Mouse (Mus musculus): Measurements from ENCODE around the gene BC052040. TPM values are rescaled to one million over a fixed set of nuclear protein-coding genes. Genes with fewer than 3 reads are reported as not detected.

BC052040 gene
- polyA plus RNA-seq, 1 experiment from 2014 or later, result 15.7 TPM

DNA sequence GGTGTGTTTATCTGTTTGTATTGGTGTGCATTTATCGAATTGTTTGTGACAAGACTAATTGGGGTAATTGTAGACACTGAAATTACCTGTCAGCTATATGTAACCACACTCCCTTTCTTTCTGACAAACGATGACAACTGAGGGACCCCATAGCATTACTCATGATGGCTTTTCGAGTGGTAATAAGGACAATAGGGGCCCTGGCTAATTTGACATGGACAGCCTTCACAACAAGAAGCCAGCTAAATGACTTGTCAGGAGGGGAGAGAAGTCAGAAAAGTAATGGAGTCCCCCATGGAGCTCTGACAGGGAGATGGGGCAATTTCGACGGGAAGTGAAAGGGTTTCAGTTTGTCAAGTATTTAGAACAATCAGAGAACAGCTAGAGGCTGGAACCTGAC, 145.3 kb downstream of the BC052040 start:
- Histone ChIP-seq H3K4me2 (ENCODE audit: low read length) (no peak overlapping the region), H3K27me3 (ENCODE audit: control insufficient read depth, insufficient read depth, low read length) (no peaks in the 10 kb centered on the region), H3K4me1 (ENCODE audit: control insufficient read depth, insufficient read depth, low read length) (peaks cover 15% of the 10 kb centered on the region; the same call in 1 of the 2 replicates), H3K36me3 (ENCODE audit: control insufficient read depth, insufficient read depth, low read length) (no peaks in the 10 kb centered on the region), H3K4me3 (replicated peaks; ENCODE audit: low read depth, low read length) (no peak overlapping the region), H3K9me3 (ENCODE audit: control insufficient read depth, low read length) (no peaks in the 10 kb centered on the region), H3K27ac (replicated peaks; ENCODE audit: low read depth, low read length) (no peak overlapping the region), H3K9ac (replicated peaks; ENCODE audit: low read length) (no peak overlapping the region)
- ATAC-seq (ENCODE audit: low FRiP score, low TSS enrichment), result no peak
- WGBS, result 56% methylated on average over 5 of the region's 5 CpGs
- no peak for DNase-seq

DNA sequence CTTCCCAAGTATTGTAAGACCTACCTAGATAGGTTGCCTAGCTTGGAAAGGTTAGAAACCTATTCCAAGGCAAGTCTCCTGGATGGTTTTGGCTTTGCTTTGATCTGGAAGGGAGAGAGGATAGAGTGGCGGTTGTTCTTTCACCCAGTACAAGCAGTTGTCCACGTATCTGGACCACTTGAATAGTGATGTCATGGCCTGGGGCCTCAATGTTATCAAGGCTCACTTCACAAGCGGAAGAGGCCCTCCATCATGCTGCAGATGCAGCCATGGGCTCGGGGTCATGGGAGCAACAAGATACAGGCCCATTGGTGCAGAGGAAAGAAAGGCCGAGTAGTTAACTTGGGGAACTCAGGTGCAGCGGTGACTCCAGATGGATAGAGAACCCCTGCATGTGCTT, 147.1 kb downstream of the BC052040 start:
- ATAC-seq (ENCODE audit: low FRiP score, low TSS enrichment) (no peak), DNase-seq (no peak)
- no peak overlapping the region for H3K9ac ChIP-seq (replicated peaks; ENCODE audit: low read length)
- H3K27me3 ChIP-seq (ENCODE audit: control insufficient read depth, insufficient read depth, low read length), result no peaks in the 10 kb centered on the region
- no peaks in the 10 kb centered on the region for H3K9me3 ChIP-seq (ENCODE audit: control insufficient read depth, low read length)
- H3K36me3 ChIP-seq (ENCODE audit: control insufficient read depth, insufficient read depth, low read length), result no peaks in the 10 kb centered on the region
- no peak overlapping the region for H3K4me2 ChIP-seq (ENCODE audit: low read length)
- H3K4me1 ChIP-seq (ENCODE audit: control insufficient read depth, insufficient read depth, low read length), result 0 out of 2 replicates have a peak, but pooled peaks cover 10% of the 10 kb centered on the region
- 94% methylated on average over 6 of the region's 6 CpGs for WGBS
- H3K4me3 ChIP-seq (replicated peaks; ENCODE audit: low read depth, low read length), result no peak overlapping the region
- H3K27ac ChIP-seq (replicated peaks; ENCODE audit: low read depth, low read length), result no peak overlapping the region

DNA sequence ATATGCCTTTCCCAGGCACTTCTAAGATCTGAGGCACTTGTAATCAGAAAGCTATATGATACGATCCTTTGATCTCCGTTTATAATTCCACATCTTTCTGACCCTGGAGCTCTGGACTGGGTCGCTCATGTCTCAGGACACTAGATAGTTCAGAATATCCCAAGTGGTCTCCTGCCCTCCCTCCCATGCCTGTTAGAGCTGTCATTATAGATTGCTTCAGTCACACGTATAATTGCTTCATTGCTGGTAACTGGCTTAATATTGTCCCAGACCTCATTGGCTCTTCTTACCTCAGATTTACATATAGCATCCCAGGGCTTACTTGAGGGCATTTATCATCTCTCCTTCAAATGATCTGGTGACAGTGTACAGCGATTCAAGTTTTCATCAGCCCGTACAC, 149.0 kb downstream of the BC052040 start:
- no peaks in the 10 kb centered on the region for H3K27me3 ChIP-seq (ENCODE audit: control insufficient read depth, insufficient read depth, low read length)
- no peaks in the 10 kb centered on the region for H3K36me3 ChIP-seq (ENCODE audit: control insufficient read depth, insufficient read depth, low read length)
- 63% methylated on average over 6 of the region's 6 CpGs for WGBS
- DNase-seq, result peak; percentile 32
- no peak for ATAC-seq (ENCODE audit: low FRiP score, low TSS enrichment)
- H3K9ac ChIP-seq (replicated peaks; ENCODE audit: low read length), result no peak overlapping the region
- no peaks in the 10 kb centered on the region for H3K9me3 ChIP-seq (ENCODE audit: control insufficient read depth, low read length)
- no peak overlapping the region for H3K4me3 ChIP-seq (replicated peaks; ENCODE audit: low read depth, low read length)
- no peak overlapping the region for H3K4me2 ChIP-seq (ENCODE audit: low read length)
- 0 out of 2 replicates have a peak, but pooled peaks cover 5% of the 10 kb centered on the region for H3K4me1 ChIP-seq (ENCODE audit: control insufficient read depth, insufficient read depth, low read length)
- H3K27ac ChIP-seq (replicated peaks; ENCODE audit: low read depth, low read length), result no peak overlapping the region

DNA sequence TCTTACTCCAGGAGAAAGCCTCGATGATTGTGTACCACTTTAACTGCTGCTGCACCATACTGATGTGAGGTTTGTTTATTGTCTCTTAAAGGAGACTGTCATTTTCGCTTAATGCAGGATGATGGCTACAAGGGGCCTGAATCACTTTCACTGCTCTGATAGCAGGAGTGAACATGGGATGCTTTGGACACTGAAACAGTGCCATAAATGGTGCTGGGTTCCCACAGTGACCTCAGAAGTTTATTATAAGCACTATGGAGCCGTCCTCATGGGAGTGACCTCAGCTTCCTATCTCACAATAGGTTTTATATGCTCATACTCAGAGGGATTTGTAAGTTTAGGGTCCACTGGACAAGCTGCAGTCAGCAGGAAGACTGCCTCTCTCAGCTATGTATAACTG, 149.7 kb downstream of the BC052040 start:
- H3K4me2 ChIP-seq (ENCODE audit: low read length), result no peak overlapping the region
- H3K27me3 ChIP-seq (ENCODE audit: control insufficient read depth, insufficient read depth, low read length), result no peaks in the 10 kb centered on the region
- H3K9me3 ChIP-seq (ENCODE audit: control insufficient read depth, low read length), result no peaks in the 10 kb centered on the region
- ATAC-seq (ENCODE audit: low FRiP score, low TSS enrichment) (no peak), DNase-seq (no peak)
- H3K27ac ChIP-seq (replicated peaks; ENCODE audit: low read depth, low read length), result no peak overlapping the region
- no peak overlapping the region for H3K9ac ChIP-seq (replicated peaks; ENCODE audit: low read length)
- H3K4me3 ChIP-seq (replicated peaks; ENCODE audit: low read depth, low read length), result no peak overlapping the region
- H3K4me1 ChIP-seq (ENCODE audit: control insufficient read depth, insufficient read depth, low read length), result no peaks in the 10 kb centered on the region
- WGBS, result 82% methylated on average over 3 of the region's 3 CpGs
- H3K36me3 ChIP-seq (ENCODE audit: control insufficient read depth, insufficient read depth, low read length), result no peaks in the 10 kb centered on the region

DNA sequence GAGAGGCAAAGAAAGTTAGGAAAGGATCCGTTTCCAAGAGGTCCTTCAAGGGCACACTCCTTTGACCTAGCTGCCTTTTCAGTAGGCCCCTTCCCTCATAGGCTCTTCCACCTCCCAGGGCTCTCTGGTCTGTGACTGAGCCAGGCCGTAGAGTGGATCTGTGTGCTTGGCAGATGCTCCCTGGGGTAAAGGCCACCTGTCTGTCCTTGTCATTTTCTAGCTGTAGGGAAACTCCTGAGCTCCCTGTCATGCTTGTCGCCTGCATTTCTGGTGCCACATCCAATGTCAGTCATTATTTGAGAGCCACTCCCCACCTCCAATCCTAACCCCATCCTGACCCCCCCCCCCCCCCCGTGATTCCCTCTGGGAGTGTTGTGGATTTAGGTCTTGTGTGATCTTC, 151.1 kb downstream of the BC052040 start:
- WGBS, result 78% methylated on average over 4 of the region's 4 CpGs
- DNase-seq (no peak), ATAC-seq (ENCODE audit: low FRiP score, low TSS enrichment) (no peak)

DNA sequence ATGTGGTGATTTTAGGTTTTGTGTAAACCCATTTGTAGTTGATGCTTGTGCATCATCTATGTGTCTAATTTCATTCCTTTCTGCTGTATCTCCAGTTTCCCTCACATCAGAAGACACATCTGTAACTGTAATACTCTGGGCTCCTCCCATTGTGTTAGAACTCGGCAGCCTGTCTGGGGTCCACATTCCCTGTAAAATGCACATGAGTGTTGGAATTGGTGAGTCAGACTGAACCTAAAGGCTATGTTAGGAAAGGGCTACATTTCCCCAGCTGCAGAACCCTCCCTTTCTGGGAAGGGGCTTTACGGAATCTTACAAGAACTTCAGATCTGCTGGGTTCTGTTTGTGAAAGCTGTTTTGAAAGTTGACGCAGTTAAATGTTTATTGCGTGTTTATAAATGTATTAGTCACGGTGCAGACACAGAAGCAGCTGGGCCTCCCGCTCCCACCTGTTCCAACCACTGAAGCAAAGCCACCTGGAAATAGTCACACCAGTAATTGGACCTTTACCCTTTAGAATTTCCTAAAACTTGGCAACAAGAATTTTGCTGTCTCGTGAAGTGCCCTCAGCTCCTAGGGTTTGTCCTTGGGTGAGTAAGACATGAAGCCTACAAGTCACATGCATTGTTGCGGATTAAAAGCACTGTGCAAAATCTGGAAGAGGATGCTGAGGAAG, 151.6 kb downstream of the BC052040 start:
- Histone ChIP-seq H3K36me3 (ENCODE audit: control insufficient read depth, insufficient read depth, low read length) (no peaks in the 10 kb centered on the region), H3K9ac (replicated peaks; ENCODE audit: low read length) (no peak overlapping the region), H3K4me3 (replicated peaks; ENCODE audit: low read depth, low read length) (no peak overlapping the region), H3K4me2 (ENCODE audit: low read length) (no peak overlapping the region), H3K4me1 (ENCODE audit: control insufficient read depth, insufficient read depth, low read length) (no peaks in the 10 kb centered on the region), H3K27me3 (ENCODE audit: control insufficient read depth, insufficient read depth, low read length) (no peaks in the 10 kb centered on the region), H3K27ac (replicated peaks; ENCODE audit: low read depth, low read length) (no peak overlapping the region), H3K9me3 (ENCODE audit: control insufficient read depth, low read length) (no peaks in the 10 kb centered on the region)
- no peak for ATAC-seq (ENCODE audit: low FRiP score, low TSS enrichment)
- no peak for DNase-seq
- WGBS, result 89% methylated on average over 8 of the region's 8 CpGs

More for the DNA sequence above, 151.1 kb downstream of the BC052040 start:
- no peaks in the 10 kb centered on the region for H3K4me1 ChIP-seq (ENCODE audit: control insufficient read depth, insufficient read depth, low read length)
- no peaks in the 10 kb centered on the region for H3K9me3 ChIP-seq (ENCODE audit: control insufficient read depth, low read length)
- no peak overlapping the region for H3K27ac ChIP-seq (replicated peaks; ENCODE audit: low read depth, low read length)
- H3K27me3 ChIP-seq (ENCODE audit: control insufficient read depth, insufficient read depth, low read length), result no peaks in the 10 kb centered on the region
- no peak overlapping the region for H3K4me2 ChIP-seq (ENCODE audit: low read length)
- H3K9ac ChIP-seq (replicated peaks; ENCODE audit: low read length), result no peak overlapping the region
- no peak overlapping the region for H3K4me3 ChIP-seq (replicated peaks; ENCODE audit: low read depth, low read length)
- H3K36me3 ChIP-seq (ENCODE audit: control insufficient read depth, insufficient read depth, low read length), result no peaks in the 10 kb centered on the region

DNA sequence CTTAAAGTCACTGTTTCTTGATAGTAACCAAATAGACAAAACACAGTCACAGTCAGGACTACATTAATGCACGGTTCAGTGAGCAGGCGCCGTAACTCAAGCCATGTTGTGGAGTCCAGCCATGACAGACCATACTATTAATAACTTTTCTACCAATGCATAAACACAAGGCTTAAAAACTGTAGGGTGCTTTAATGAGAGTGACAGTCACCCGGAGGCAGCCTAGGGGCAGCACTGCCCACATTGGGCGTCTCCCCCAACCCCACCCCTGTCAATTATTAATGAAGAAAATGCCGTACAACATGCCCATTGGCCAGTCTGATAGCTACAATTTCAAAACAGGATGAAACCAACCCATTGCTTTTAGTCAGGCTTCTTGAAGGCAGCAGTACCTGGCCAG, 153.3 kb downstream of the BC052040 start:
- DNase-seq (no peak), ATAC-seq (ENCODE audit: low FRiP score, low TSS enrichment) (no peak)
- Histone ChIP-seq H3K4me2 (ENCODE audit: low read length) (no peak overlapping the region), H3K27me3 (ENCODE audit: control insufficient read depth, insufficient read depth, low read length) (no peaks in the 10 kb centered on the region), H3K4me3 (replicated peaks; ENCODE audit: low read depth, low read length) (no peak overlapping the region), H3K27ac (replicated peaks; ENCODE audit: low read depth, low read length) (no peak overlapping the region), H3K36me3 (ENCODE audit: control insufficient read depth, insufficient read depth, low read length) (no peaks in the 10 kb centered on the region), H3K9me3 (ENCODE audit: control insufficient read depth, low read length) (no peaks in the 10 kb centered on the region), H3K9ac (replicated peaks; ENCODE audit: low read length) (no peak overlapping the region), H3K4me1 (ENCODE audit: control insufficient read depth, insufficient read depth, low read length) (no peaks in the 10 kb centered on the region)
- 91% methylated on average over 6 of the region's 6 CpGs for WGBS

DNA sequence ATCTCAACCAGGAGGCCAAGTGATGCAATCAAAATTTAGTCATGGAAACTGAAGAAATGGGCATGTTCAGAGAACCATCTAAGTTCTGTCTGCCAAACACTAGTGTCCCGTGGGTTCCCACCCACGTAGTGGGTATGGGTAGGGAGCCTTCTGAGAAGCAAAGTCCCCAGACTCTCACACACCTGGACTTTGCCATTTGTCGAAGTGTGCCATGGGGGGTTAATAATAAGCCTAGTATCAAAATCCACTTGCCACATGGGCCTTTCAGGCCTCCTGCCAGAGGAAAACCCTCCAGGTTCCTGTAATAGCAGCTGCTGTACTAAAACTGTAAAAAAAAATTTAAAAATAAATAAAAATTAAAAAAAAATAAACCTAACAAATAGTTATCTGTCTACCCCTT, 154.9 kb downstream of the BC052040 start:
- ATAC-seq (ENCODE audit: low FRiP score, low TSS enrichment) (no peak), DNase-seq (no peak)
- Histone ChIP-seq H3K27ac (replicated peaks; ENCODE audit: low read depth, low read length) (no peak overlapping the region), H3K9ac (replicated peaks; ENCODE audit: low read length) (no peak overlapping the region), H3K27me3 (ENCODE audit: control insufficient read depth, insufficient read depth, low read length) (no peaks in the 10 kb centered on the region), H3K4me2 (ENCODE audit: low read length) (no peak overlapping the region), H3K4me3 (replicated peaks; ENCODE audit: low read depth, low read length) (no peak overlapping the region), H3K4me1 (ENCODE audit: control insufficient read depth, insufficient read depth, low read length) (no peaks in the 10 kb centered on the region), H3K9me3 (ENCODE audit: control insufficient read depth, low read length) (no peaks in the 10 kb centered on the region), H3K36me3 (ENCODE audit: control insufficient read depth, insufficient read depth, low read length) (no peaks in the 10 kb centered on the region)
- 90% methylated on average over 3 of the region's 3 CpGs for WGBS

DNA sequence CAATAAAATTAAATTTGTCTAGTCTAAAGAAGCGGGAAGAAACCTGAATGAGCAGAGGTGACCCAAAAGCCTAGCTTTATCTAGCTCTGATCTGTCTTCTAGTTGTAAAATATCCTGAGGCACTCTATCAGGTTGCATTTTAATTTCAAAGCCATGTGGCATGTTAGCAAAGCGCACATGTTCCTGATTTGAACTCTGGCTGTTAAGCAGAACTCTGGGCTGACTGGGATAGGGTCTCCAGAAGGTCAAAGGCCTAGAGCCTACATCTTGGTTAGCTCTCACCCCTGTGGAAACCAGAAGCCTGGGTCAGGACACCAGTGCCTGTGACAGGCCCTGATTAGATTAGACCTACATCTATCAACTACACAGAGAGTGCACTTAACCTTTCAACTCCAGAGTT, 156.4 kb downstream of the BC052040 start:
- no peak for ATAC-seq (ENCODE audit: low FRiP score, low TSS enrichment)

More for the DNA sequence above, 156.4 kb downstream of the BC052040 start:
- H3K4me3 ChIP-seq (replicated peaks; ENCODE audit: low read depth, low read length), result no peak overlapping the region
- DNase-seq, result no peak
- 92% methylated on average over 2 of the region's 2 CpGs for WGBS
- H3K9ac ChIP-seq (replicated peaks; ENCODE audit: low read length), result no peak overlapping the region
- H3K27me3 ChIP-seq (ENCODE audit: control insufficient read depth, insufficient read depth, low read length), result no peaks in the 10 kb centered on the region
- H3K27ac ChIP-seq (replicated peaks; ENCODE audit: low read depth, low read length), result no peak overlapping the region
- no peaks in the 10 kb centered on the region for H3K9me3 ChIP-seq (ENCODE audit: control insufficient read depth, low read length)
- no peaks in the 10 kb centered on the region for H3K4me1 ChIP-seq (ENCODE audit: control insufficient read depth, insufficient read depth, low read length)
- no peaks in the 10 kb centered on the region for H3K36me3 ChIP-seq (ENCODE audit: control insufficient read depth, insufficient read depth, low read length)
- H3K4me2 ChIP-seq (ENCODE audit: low read length), result no peak overlapping the region

Data from midbrain, embryonic 14.5 days (tissue).